Mouse (Mus musculus): ENCODE measurements around the gene Hoxb7. TPM values are rescaled to one million over a fixed set of nuclear protein-coding genes. Genes with fewer than 3 reads are reported as not detected.

Gene Hoxb7
- polyA plus RNA-seq, 1 experiment from 2014 or later = 3.5 TPM

DNA sequence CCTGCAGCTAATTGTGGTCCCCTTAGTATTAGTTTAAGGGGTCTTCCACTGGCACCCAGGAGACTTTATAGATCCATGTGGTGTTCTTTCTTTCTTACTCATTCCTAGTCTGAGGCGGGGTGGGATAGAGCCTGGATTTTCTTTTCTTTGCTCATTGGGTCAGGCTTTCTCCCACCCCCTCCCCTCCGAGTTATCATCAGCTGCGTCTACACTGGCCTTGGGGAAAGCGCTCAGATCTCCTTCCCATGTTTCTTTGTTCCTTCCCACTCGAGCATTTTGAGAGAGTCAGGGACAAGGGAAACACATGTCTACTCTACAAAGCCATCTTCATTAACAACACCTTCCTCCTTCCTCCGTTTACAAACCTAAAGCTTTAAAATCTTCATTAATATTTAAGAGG is 50.6 kb downstream of the Hoxb7 start:
- Histone ChIP-seq H3K4me2 (peak overlapping the region; percentile 84), H3K9me3 (ENCODE audit: low read depth, low read length) (no peaks in the 10 kb centered on the region), H3K27me3 (ENCODE audit: insufficient read depth, low read length) (peaks cover 40% of the 10 kb centered on the region), H3K4me1 (ENCODE audit: insufficient read depth) (peaks cover 27% of the 10 kb centered on the region), H3K27ac (ENCODE audit: low read depth) (peak overlapping the region; percentile 100), H3K9ac (peak overlapping the region; percentile 97), H3K4me3 (ENCODE audit: low read depth, low read length) (peak overlapping the region; percentile 64), H3K36me3 (ENCODE audit: insufficient read depth) (peaks cover 53% of the 10 kb centered on the region)
- ATAC-seq (ENCODE audit: insufficient read depth) = no peak
- TF ChIP-seq CTCF (IDR thresholded peaks at IDR 0.05; ENCODE audit: low read depth) = no peak
- no peak for DNase-seq
- WGBS = 10% methylated on average over 6 of the region's 6 CpGs

DNA sequence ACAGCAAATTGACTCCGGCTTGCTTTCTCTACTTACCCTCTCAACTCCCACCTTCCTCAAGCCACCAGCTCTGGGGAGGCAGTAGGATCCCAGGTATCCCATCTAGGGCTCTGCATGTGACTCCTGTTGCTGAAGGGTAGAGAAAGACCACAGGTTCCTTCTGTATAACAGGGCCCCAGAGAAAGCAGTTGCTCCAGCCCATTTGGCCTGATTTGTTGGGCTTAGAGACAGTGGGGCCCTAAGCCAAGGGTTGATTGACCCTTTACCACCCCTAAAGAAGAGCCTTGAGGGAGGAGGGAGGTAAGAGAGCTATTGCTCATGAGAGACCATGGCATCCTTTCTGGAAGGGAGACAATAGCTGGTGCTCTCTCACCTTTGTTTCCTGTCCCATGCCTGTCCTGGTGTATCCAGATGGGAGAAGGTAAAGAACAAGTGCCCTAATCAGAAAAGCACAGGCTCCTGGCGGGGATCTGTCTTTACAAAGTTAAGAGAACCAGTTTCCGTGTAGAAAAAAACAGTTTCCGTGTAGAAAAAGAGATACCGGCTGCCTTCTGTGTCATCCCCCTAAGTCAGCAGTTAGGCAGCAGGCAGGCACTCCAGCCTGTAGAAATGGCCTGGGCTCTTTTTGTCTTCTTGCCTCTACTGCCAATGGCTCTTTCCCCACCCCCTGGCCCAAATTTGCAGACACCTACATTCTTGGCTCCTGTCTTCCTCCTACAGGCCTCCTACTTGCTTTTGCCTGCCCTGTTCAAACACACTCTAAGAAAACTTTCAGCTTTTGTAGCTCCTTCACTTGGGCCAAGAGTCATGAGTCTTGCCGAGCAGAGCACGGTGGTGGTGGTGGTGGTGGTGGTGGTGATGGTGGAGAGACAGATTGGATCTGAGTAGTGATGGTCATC is 52.8 kb downstream of the Hoxb7 start:
- Histone ChIP-seq H3K4me2 (peak overlapping the region; percentile 84), H3K27me3 (ENCODE audit: insufficient read depth, low read length) (peaks cover 42% of the 10 kb centered on the region), H3K4me1 (ENCODE audit: insufficient read depth) (peaks cover 29% of the 10 kb centered on the region), H3K27ac (ENCODE audit: low read depth) (peak overlapping the region; percentile 100), H3K36me3 (ENCODE audit: insufficient read depth) (peaks cover 54% of the 10 kb centered on the region), H3K9me3 (ENCODE audit: low read depth, low read length) (no peaks in the 10 kb centered on the region), H3K4me3 (ENCODE audit: low read depth, low read length) (peak overlapping the region; percentile 64), H3K9ac (peak overlapping the region; percentile 97)
- ATAC-seq (ENCODE audit: insufficient read depth) = no peak
- 15% methylated on average over 7 of the region's 7 CpGs for WGBS
- DNase-seq = peak; percentile 30
- TF ChIP-seq CTCF (IDR thresholded peaks at IDR 0.05; ENCODE audit: low read depth) = no peak

MicroRNAs within 50 kb of the gene (microRNA counts, 519-probe panel; counts per million panel counts)
- microRNA mmu-miR-10a = 4,357 counts per million, percentile 90 among the panel's probes with 10 or more counts
- microRNA mmu-miR-196a = 2,529 counts per million, percentile 46 among the panel's probes with 10 or more counts

Small RNA genes within 50 kb of the gene (microRNA-seq; reads per million reads assigned to microRNA genes)
- gene Mir10a (ENCODE audit: borderline number of aligned reads) (42,954 reads per million, percentile 99 among the genes with 10 or more reads in this experiment), gene Mir196a-1 (ENCODE audit: borderline number of aligned reads) (1.9 reads per million)

Other genes with a start within 250 kb of the Hoxb7 start
- gene Ube2z, start 221.2 kb upstream of the Hoxb7 start, polyA plus RNA-seq (2014; fragmentation: Nextera tagmentation; extraction: Ambion mirVana) = 37.8 and 43.2 TPM in 2 replicates
- 725 and 738 TPM in 2 replicates for gene Atp5g1, start 211.0 kb upstream of the Hoxb7 start, polyA plus RNA-seq (2014; fragmentation: Nextera tagmentation; extraction: Ambion mirVana)
- not detected in 2 replicates for gene Calcoco2, start 174.7 kb upstream of the Hoxb7 start, polyA plus RNA-seq (2014; fragmentation: Nextera tagmentation; extraction: Ambion mirVana)
- gene Ttll6, start 152.8 kb upstream of the Hoxb7 start, polyA plus RNA-seq (2014; fragmentation: Nextera tagmentation; extraction: Ambion mirVana) = 0.09 TPM in 1 of 2 replicates, not detected in the other
- not detected in 2 replicates for gene Hoxb13, start 92.3 kb upstream of the Hoxb7 start, polyA plus RNA-seq (2014; fragmentation: Nextera tagmentation; extraction: Ambion mirVana)
- 0.08 and 0.22 TPM in 2 replicates for gene Hoxb9, start 15.2 kb upstream of the Hoxb7 start, polyA plus RNA-seq (2014; fragmentation: Nextera tagmentation; extraction: Ambion mirVana)
- 0.99 and 1.4 TPM in 2 replicates for gene Hoxb8, start 4.7 kb upstream of the Hoxb7 start, polyA plus RNA-seq (2014; fragmentation: Nextera tagmentation; extraction: Ambion mirVana)
- gene Hoxb6, start 5.9 kb downstream of the Hoxb7 start, polyA plus RNA-seq (2014; fragmentation: Nextera tagmentation; extraction: Ambion mirVana) = 19.7 and 24.4 TPM in 2 replicates
- gene Hoxb5, start 16.7 kb downstream of the Hoxb7 start, polyA plus RNA-seq (2014; fragmentation: Nextera tagmentation; extraction: Ambion mirVana) = 65.9 and 76.1 TPM in 2 replicates
- gene Hoxb4, start 31.6 kb downstream of the Hoxb7 start, polyA plus RNA-seq (2014; fragmentation: Nextera tagmentation; extraction: Ambion mirVana) = 3.8 and 3.9 TPM in 2 replicates
- gene Hoxb3, start 36.7 kb downstream of the Hoxb7 start, polyA plus RNA-seq (2014; fragmentation: Nextera tagmentation; extraction: Ambion mirVana) = 3.9 and 6.3 TPM in 2 replicates
- gene Hoxb2, start 63.9 kb downstream of the Hoxb7 start, polyA plus RNA-seq (2014; fragmentation: Nextera tagmentation; extraction: Ambion mirVana) = 48.9 and 51.6 TPM in 2 replicates
- 0.08 TPM in 1 of 2 replicates, not detected in the other for gene Hoxb1, start 79.1 kb downstream of the Hoxb7 start, polyA plus RNA-seq (2014; fragmentation: Nextera tagmentation; extraction: Ambion mirVana)
- 0.96 and 1.1 TPM in 2 replicates for gene Skap1, start 178.0 kb downstream of the Hoxb7 start, polyA plus RNA-seq (2014; fragmentation: Nextera tagmentation; extraction: Ambion mirVana)

Measured in lung, embryonic 14.5 days (tissue).